Mouse (Mus musculus) olfactory bulb, adult 2 months (tissue): ENCODE measurements around the gene Timm17b.

Source experiments
- CTCF ChIP-seq: fragments of 200-500 bp; IDR thresholded peaks from 2 replicates; pipeline ENCODE4 v1.5.1; 2012; ENCODE audit warnings: low read depth, mild to moderate bottlenecking, low read length, moderate library complexity; ENCODE audit not compliant: insufficient read depth
- POLR2A ChIP-seq: fragments of 200-500 bp; IDR thresholded peaks from 2 replicates; pipeline ENCODE4 v1.6.1; 2012; ENCODE audit warnings: mild to moderate bottlenecking, low read depth, low read length, moderate library complexity; ENCODE audit not compliant: insufficient read depth

DNA sequence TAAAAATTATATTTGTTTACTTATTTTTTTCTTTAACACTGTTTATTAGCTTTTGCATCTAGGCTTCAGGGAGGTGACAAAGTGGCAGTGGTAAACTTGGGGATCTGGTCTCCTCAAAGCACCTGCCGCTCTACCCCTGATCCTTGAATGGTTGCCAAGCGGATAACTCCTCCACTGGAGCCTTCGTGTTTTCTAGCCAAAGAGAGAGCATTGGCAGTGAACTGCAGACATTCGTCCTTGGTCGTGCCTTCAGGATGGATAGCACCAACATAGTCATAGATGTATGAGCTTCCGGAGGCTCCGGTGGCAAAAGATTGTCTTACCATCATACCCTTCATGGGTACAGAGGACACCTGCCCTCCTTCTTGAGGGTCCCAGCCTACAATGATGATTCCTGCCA, 50.9 kb downstream of the Timm17b start:
- TF ChIP-seq CTCF, result no peak
- TF ChIP-seq POLR2A, result no peak
